Mouse (Mus musculus) limb, embryonic 14.5 days (tissue): ENCODE data around the gene Cdpf1. TPM values are rescaled to one million over a fixed set of nuclear protein-coding genes. Genes with fewer than 3 reads are reported as not detected.

Experiments used
- ATAC-seq: fragments of 200-750 bp; cut with Nextera tagmentation; 2 replicates; pipeline ENCODE4 v1.8.0; 2017; ENCODE audit warnings: low read depth, moderate number of reproducible peaks, moderate TSS enrichment; ENCODE audit not compliant: low FRiP score
- DNase-seq: peaks from one replicate; pipeline ENCODE4 v3.0.0-alpha.2; 2015; ENCODE audit warnings: low spot score
- H3K27ac ChIP-seq: fragments of 300-500 bp; sonication (generic); replicated peaks from 2 replicates; pipeline ENCODE4 v1.5.1; 2014; ENCODE audit warnings: low read depth, mild to moderate bottlenecking, low read length, moderate library complexity, mixed read lengths
- H3K27me3 ChIP-seq: fragments of 300-500 bp; sonication (generic); 2 replicates; pipeline ENCODE4 v1.6.1; 2014; ENCODE audit warnings: low read length, mixed read lengths; ENCODE audit not compliant: control insufficient read depth, insufficient read depth
- H3K36me3 ChIP-seq: fragments of 300-500 bp; sonication (generic); 2 replicates; pipeline ENCODE4 v1.6.1; 2014; ENCODE audit warnings: mild to moderate bottlenecking, low read length, moderate library complexity, mixed read lengths; ENCODE audit not compliant: control insufficient read depth, insufficient read depth
- H3K4me1 ChIP-seq: fragments of 300-500 bp; sonication (generic); 2 replicates; pipeline ENCODE4 v1.6.1; 2014; ENCODE audit warnings: antibody characterized with exemption, low read length, mixed read lengths; ENCODE audit not compliant: control insufficient read depth, insufficient read depth
- H3K4me2 ChIP-seq: fragments of 300-500 bp; sonication (generic); replicated peaks from 2 replicates; pipeline ENCODE4 v1.6.1; 2014; ENCODE audit warnings: low read depth, mild to moderate bottlenecking, low read length, moderate library complexity; ENCODE audit not compliant: severe bottlenecking
- H3K4me3 ChIP-seq: fragments of 300-500 bp; sonication (generic); replicated peaks from 2 replicates; pipeline ENCODE4 v1.5.1; 2014; ENCODE audit warnings: low read length
- H3K9ac ChIP-seq: fragments of 300-500 bp; sonication (generic); 2 replicates; pipeline ENCODE4 v1.6.1; 2014; ENCODE audit warnings: mild to moderate bottlenecking, low read depth, low read length, moderate library complexity; ENCODE audit not compliant: severe bottlenecking
- H3K9me3 ChIP-seq: fragments of 300-500 bp; sonication (generic); 2 replicates; pipeline ENCODE4 v1.6.1; 2016; ENCODE audit warnings: low read length; ENCODE audit not compliant: control insufficient read depth
- POLR2A ChIP-seq: fragments of 200-500 bp; IDR thresholded peaks from 2 replicates; pipeline ENCODE4 v1.8.0; 2012; ENCODE audit warnings: inconsistent platforms, mild to moderate bottlenecking, moderate library complexity, borderline replicate concordance; ENCODE audit not compliant: insufficient read depth, insufficient read length; ENCODE audit errors: extremely low read depth
- WGBS: fragments of 180-500 bp; shearing (Covaris S2); extraction: QIAGEN DNeasy Blood & Tissue Kit; methylation state at CpG from one replicate; pipeline ENCODE4 v1.1.7; 2014; 5-methylcytosine and 5-hydroxymethylcytosine counted together
- polyA plus RNA-seq, 2 experiments: library from polyadenylated mRNA; depleted of rRNA in 1 of 2; stranded (reverse) in 1 of 2; unstranded in 1 of 2; fragments of >200 nt; fragmentation: Nextera tagmentation in 1 of 2; extraction: Ambion mirVana in 1 of 2; gene quantifications; 2 replicates each; pipeline versions ENCODE4 v1.2.1 to v1.2.3; 2012 to 2014

Cdpf1 gene
- polyA plus RNA-seq, 2 experiments = 25.0 to 32.5 TPM

- H3K36me3 ChIP-seq = no peaks in the 10 kb centered on the region
- H3K27me3 ChIP-seq = no peaks in the 10 kb centered on the region
- H3K4me1 ChIP-seq = no peaks in the 10 kb centered on the region
- no peak overlapping the region for H3K27ac ChIP-seq
- TF ChIP-seq POLR2A = no peak
- 86% methylated on average over 5 of the region's 5 CpGs for WGBS
- H3K9me3 ChIP-seq = no peaks in the 10 kb centered on the region
- no peak overlapping the region for H3K9ac ChIP-seq
- ATAC-seq (no peak), DNase-seq (no peak)
- H3K4me3 ChIP-seq = no peak overlapping the region
- no peak overlapping the region for H3K4me2 ChIP-seq
These were observed 44.8 kb downstream of the Cdpf1 start for GRCm38 (mm10) chr15:85766677-85767076.

DNA sequence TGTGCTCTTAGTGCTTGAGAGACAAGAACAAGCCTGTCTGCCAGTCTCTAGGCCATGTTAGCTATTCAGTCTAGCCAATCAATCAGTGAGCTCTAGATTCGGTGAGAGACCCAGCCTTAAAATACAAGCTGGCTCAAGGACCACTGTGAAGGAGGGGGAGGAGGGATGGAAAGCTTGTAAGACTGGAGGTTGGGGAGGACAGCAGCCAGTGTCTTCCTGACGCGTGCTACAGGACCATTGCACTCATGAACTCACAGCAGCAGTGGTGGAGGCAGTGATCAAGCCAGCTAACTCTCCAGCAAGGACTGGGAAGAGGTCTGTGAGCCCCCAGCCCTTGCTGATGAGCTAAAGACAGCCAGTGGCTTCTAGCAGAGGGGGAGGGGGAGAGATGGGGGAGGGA lies 46.5 kb downstream of the Cdpf1 start:
- H3K4me2 ChIP-seq = no peak overlapping the region
- no peaks in the 10 kb centered on the region for H3K9me3 ChIP-seq
- no peaks in the 10 kb centered on the region for H3K27me3 ChIP-seq
- TF ChIP-seq POLR2A = no peak
- no peak for DNase-seq
- WGBS = 36% methylated on average over 3 of the region's 3 CpGs
- no peaks in the 10 kb centered on the region for H3K4me1 ChIP-seq
- H3K27ac ChIP-seq = no peak overlapping the region
- H3K36me3 ChIP-seq = no peaks in the 10 kb centered on the region
- H3K4me3 ChIP-seq = no peak overlapping the region
- no peak for ATAC-seq
- no peak overlapping the region for H3K9ac ChIP-seq

GRCm38 (mm10) chr15:85762761-85763160 lies 48.7 kb downstream of the Cdpf1 start:
- Histone ChIP-seq H3K4me3 (no peak overlapping the region), H3K4me1 (no peaks in the 10 kb centered on the region), H3K9me3 (no peaks in the 10 kb centered on the region), H3K27me3 (no peaks in the 10 kb centered on the region), H3K27ac (no peak overlapping the region), H3K9ac (no peak overlapping the region), H3K4me2 (no peak overlapping the region), H3K36me3 (no peaks in the 10 kb centered on the region)
- no peak for ATAC-seq
- WGBS = 77% methylated on average over 4 of the region's 4 CpGs
- no peak for TF ChIP-seq POLR2A
- DNase-seq = no peak

DNA sequence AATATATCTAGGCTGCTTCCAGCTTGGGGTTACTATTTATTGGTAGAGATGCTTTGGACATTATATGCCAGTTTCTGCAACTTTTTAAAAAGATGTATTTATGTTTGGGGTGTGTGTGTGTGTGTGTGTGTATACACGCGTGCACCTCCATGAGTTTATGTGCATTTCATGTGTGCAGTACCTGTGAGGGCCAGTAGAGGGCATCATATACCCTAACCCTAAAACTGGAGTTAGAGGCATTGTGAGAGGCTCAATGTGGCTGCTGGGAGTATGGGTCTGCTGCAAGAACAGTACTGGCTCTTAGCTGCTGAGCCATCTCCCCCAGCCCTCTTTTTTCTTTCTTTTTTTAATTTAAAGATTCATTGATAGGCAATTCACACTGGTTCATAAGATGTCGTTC lies 53.7 kb downstream of the Cdpf1 start:
- Histone ChIP-seq H3K9me3 (no peaks in the 10 kb centered on the region), H3K27me3 (no peaks in the 10 kb centered on the region), H3K36me3 (no peaks in the 10 kb centered on the region), H3K4me3 (no peak overlapping the region), H3K27ac (no peak overlapping the region), H3K4me1 (no peaks in the 10 kb centered on the region), H3K9ac (no peak overlapping the region), H3K4me2 (no peak overlapping the region)
- WGBS = 94% methylated on average over 3 of the region's 3 CpGs
- no peak for ATAC-seq
- TF ChIP-seq POLR2A = no peak
- no peak for DNase-seq

Other genes starting within 250 kb of the Cdpf1 start
- gene Wnt7b, start 229.2 kb downstream of the Cdpf1 start, polyA plus RNA-seq (2012; rRNA removed) = 22.4 and 24.7 TPM in 2 replicates
- 40.0 and 46.0 TPM in 2 replicates for gene Wnt7b, start 229.2 kb downstream of the Cdpf1 start, polyA plus RNA-seq (2014; fragmentation: Nextera tagmentation; extraction: Ambion mirVana)
- gene Ppara, start 76.7 kb downstream of the Cdpf1 start, polyA plus RNA-seq (2012; rRNA removed) = 0.36 and 0.84 TPM in 2 replicates
- 2.2 and 2.8 TPM in 2 replicates for gene Ppara, start 76.7 kb downstream of the Cdpf1 start, polyA plus RNA-seq (2014; fragmentation: Nextera tagmentation; extraction: Ambion mirVana)
- gene Pkdrej, start 10.0 kb upstream of the Cdpf1 start, polyA plus RNA-seq (2012; rRNA removed) = 0.38 and 0.42 TPM in 2 replicates
- 0.25 and 0.36 TPM in 2 replicates for gene Pkdrej, start 10.0 kb upstream of the Cdpf1 start, polyA plus RNA-seq (2014; fragmentation: Nextera tagmentation; extraction: Ambion mirVana)
- 5.0 and 5.9 TPM in 2 replicates for gene Ttc38, start 20.6 kb upstream of the Cdpf1 start, polyA plus RNA-seq (2012; rRNA removed)
- 6.9 and 7.6 TPM in 2 replicates for gene Ttc38, start 20.6 kb upstream of the Cdpf1 start, polyA plus RNA-seq (2014; fragmentation: Nextera tagmentation; extraction: Ambion mirVana)
- 27.2 and 29.6 TPM in 2 replicates for gene Gtse1, start 48.0 kb upstream of the Cdpf1 start, polyA plus RNA-seq (2012; rRNA removed)
- gene Gtse1, start 48.0 kb upstream of the Cdpf1 start, polyA plus RNA-seq (2014; fragmentation: Nextera tagmentation; extraction: Ambion mirVana) = 16.7 and 20.9 TPM in 2 replicates
- 65.3 and 68.8 TPM in 2 replicates for gene Trmu, start 67.6 kb upstream of the Cdpf1 start, polyA plus RNA-seq (2012; rRNA removed)
- gene Trmu, start 67.6 kb upstream of the Cdpf1 start, polyA plus RNA-seq (2014; fragmentation: Nextera tagmentation; extraction: Ambion mirVana) = 36.1 and 37.6 TPM in 2 replicates
- 11.8 and 13.1 TPM in 2 replicates for gene Celsr1, start 222.1 kb upstream of the Cdpf1 start, polyA plus RNA-seq (2012; rRNA removed)
- 6.5 TPM in 2 replicates for gene Celsr1, start 222.1 kb upstream of the Cdpf1 start, polyA plus RNA-seq (2014; fragmentation: Nextera tagmentation; extraction: Ambion mirVana)
- 23.5 and 26.4 TPM in 2 replicates for gene Gramd4, start 246.0 kb upstream of the Cdpf1 start, polyA plus RNA-seq (2012; rRNA removed)
- 12.3 and 15.4 TPM in 2 replicates for gene Gramd4, start 246.0 kb upstream of the Cdpf1 start, polyA plus RNA-seq (2014; fragmentation: Nextera tagmentation; extraction: Ambion mirVana)